Mouse (Mus musculus) heart, embryonic 13.5 days (tissue): ENCODE results near the gene Igfn1. TPM values are rescaled to one million over a fixed set of nuclear protein-coding genes. Genes with fewer than 3 reads are reported as not detected.

Experiments used
- ATAC-seq: fragments of 200-750 bp; cut with Nextera tagmentation; 2 replicates; pipeline ENCODE4 v1.8.0; 2017; ENCODE audit warnings: moderate TSS enrichment; ENCODE audit not compliant: insufficient number of reproducible peaks, low FRiP score, low TSS enrichment; ENCODE audit errors: extremely low read depth
- H3K27ac ChIP-seq: fragments of 300-500 bp; sonication (generic); replicated peaks from 2 replicates; pipeline ENCODE4 v1.5.1; 2015; ENCODE audit warnings: moderate library complexity, mild to moderate bottlenecking, inconsistent platforms
- H3K27me3 ChIP-seq: fragments of 300-500 bp; sonication (generic); replicated peaks from 2 replicates; pipeline ENCODE4 v1.6.1; 2015; ENCODE audit warnings: mild to moderate bottlenecking, inconsistent platforms
- H3K36me3 ChIP-seq: fragments of 300-500 bp; sonication (generic); 2 replicates; pipeline ENCODE4 v1.6.1; 2015; ENCODE audit warnings: mild to moderate bottlenecking, inconsistent platforms
- H3K4me1 ChIP-seq: fragments of 300-500 bp; sonication (generic); 2 replicates; pipeline ENCODE4 v1.6.1; 2015; ENCODE audit warnings: inconsistent platforms
- H3K4me2 ChIP-seq: fragments of 300-500 bp; sonication (generic); 2 replicates; pipeline ENCODE4 v1.6.1; 2015; ENCODE audit warnings: inconsistent platforms, mild to moderate bottlenecking, moderate library complexity
- H3K4me3 ChIP-seq: fragments of 300-500 bp; sonication (generic); 2 replicates; pipeline ENCODE4 v1.5.1; 2015; ENCODE audit warnings: moderate library complexity, mild to moderate bottlenecking, inconsistent platforms
- H3K9ac ChIP-seq: fragments of 300-500 bp; sonication (generic); 2 replicates; pipeline ENCODE4 v1.6.1; 2015; ENCODE audit warnings: inconsistent platforms, mild to moderate bottlenecking, moderate library complexity
- H3K9me3 ChIP-seq: fragments of 300-500 bp; sonication (generic); 2 replicates; pipeline ENCODE4 v1.6.1; 2016; ENCODE audit warnings: inconsistent platforms
- WGBS: fragments of 180-500 bp; shearing (Covaris S2); methylation state at CpG from one replicate; pipeline ENCODE4 v1.1.7; 2015; ENCODE audit warnings: mixed read lengths; 5-methylcytosine and 5-hydroxymethylcytosine counted together
- polyA plus RNA-seq: library from polyadenylated mRNA; unstranded; fragments of >200 nt; fragmentation: Nextera tagmentation; extraction: Ambion mirVana; gene quantifications from 2 replicates; pipeline ENCODE4 v1.2.1, GENCODE M21; 2015

The Igfn1 gene
- polyA plus RNA-seq, 1 experiment from 2014 or later, result not detected

GRCm38 (mm10) chr1:135963177-135963576 is 43.0 kb downstream of the Igfn1 start:
- no peaks in the 10 kb centered on the region for H3K4me1 ChIP-seq
- no peak overlapping the region for H3K4me3 ChIP-seq
- H3K36me3 ChIP-seq, result no peaks in the 10 kb centered on the region
- H3K27me3 ChIP-seq, result peaks cover 44% of the 10 kb centered on the region
- H3K9ac ChIP-seq, result no peak overlapping the region
- H3K27ac ChIP-seq, result no peak overlapping the region
- no peak overlapping the region for H3K4me2 ChIP-seq
- ATAC-seq, result no peak
- WGBS, result 61% methylated on average over 5 of the region's 5 CpGs
- H3K9me3 ChIP-seq, result no peaks in the 10 kb centered on the region

DNA sequence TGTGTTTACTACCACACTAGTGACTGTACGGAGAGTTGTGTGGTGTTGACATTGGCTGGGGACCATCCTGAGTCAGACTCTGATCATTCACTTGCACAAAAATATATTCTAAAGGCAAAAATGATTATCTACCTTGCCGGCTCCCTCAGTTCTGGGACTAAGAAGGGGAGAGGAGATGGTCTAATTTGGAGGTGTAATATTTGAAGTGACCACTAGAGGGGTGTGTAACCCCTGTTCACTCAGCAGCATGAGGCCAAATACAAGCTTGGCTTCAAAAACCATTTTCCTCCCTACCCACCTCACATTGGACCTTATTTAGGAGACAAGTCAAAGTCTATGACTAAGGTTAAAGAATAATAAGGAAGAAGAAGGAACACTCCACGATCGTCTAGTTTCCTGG is 47.7 kb downstream of the Igfn1 start:
- Histone ChIP-seq H3K4me3 (no peak overlapping the region), H3K36me3 (no peaks in the 10 kb centered on the region), H3K4me2 (no peak overlapping the region), H3K9me3 (no peaks in the 10 kb centered on the region), H3K9ac (no peak overlapping the region), H3K27ac (no peak overlapping the region), H3K4me1 (no peaks in the 10 kb centered on the region), H3K27me3 (peaks cover 37% of the 10 kb centered on the region)
- no peak for ATAC-seq
- WGBS, result 33% methylated on average over 4 of the region's 4 CpGs

DNA sequence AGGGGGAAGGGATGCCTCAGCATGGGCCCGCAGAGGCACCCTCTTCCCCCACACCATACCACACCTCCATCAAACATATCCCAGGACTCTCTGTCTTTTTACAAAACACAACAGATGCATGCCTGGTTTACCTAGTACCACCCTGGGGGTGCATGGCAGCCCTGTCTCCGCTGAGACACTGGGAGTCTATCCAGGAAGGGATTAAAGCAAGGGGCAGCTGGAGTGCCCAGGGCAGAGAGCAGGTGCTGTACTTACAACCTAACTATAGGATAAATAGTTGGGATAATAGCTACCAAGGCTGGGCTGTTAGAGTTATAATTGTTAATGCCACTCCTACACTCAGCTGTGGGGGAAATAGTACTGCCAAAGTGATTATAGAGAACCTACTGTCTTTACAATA is 57.3 kb downstream of the Igfn1 start:
- Histone ChIP-seq H3K36me3 (no peaks in the 10 kb centered on the region), H3K27me3 (peaks cover 41% of the 10 kb centered on the region), H3K4me1 (peaks cover 6% of the 10 kb centered on the region; the same call in 1 of the 2 replicates), H3K4me3 (no peak overlapping the region), H3K9me3 (no peaks in the 10 kb centered on the region), H3K9ac (no peak overlapping the region), H3K4me2 (no peak overlapping the region), H3K27ac (no peak overlapping the region)
- no peak for ATAC-seq
- 53% methylated on average over 2 of the region's 2 CpGs for WGBS

- Histone ChIP-seq H3K9me3 (no peaks in the 10 kb centered on the region), H3K9ac (no peak overlapping the region), H3K27ac (no peak overlapping the region), H3K27me3 (peaks cover 41% of the 10 kb centered on the region), H3K4me2 (no peak overlapping the region), H3K36me3 (no peaks in the 10 kb centered on the region), H3K4me1 (peaks cover 15% of the 10 kb centered on the region), H3K4me3 (no peak overlapping the region)
- no peak for ATAC-seq
- WGBS, result 51% methylated on average over 4 of the region's 4 CpGs
These were observed 59.9 kb downstream of the Igfn1 start for GRCm38 (mm10) chr1:135946247-135946646.

- no peak overlapping the region for H3K4me3 ChIP-seq
- H3K36me3 ChIP-seq, result no peaks in the 10 kb centered on the region
- ATAC-seq, result no peak
- 9% methylated on average over 7 of the region's 7 CpGs for WGBS
- H3K4me1 ChIP-seq, result peaks cover 18% of the 10 kb centered on the region
- no peak overlapping the region for H3K9ac ChIP-seq
- H3K9me3 ChIP-seq, result no peaks in the 10 kb centered on the region
- peaks cover 41% of the 10 kb centered on the region for H3K27me3 ChIP-seq
- H3K27ac ChIP-seq, result no peak overlapping the region
- H3K4me2 ChIP-seq, result no peak overlapping the region
These were observed 60.4 kb downstream of the Igfn1 start for GRCm38 (mm10) chr1:135945711-135946110.

- Histone ChIP-seq H3K27me3 (peaks cover 41% of the 10 kb centered on the region), H3K27ac (no peak overlapping the region), H3K9me3 (no peaks in the 10 kb centered on the region), H3K9ac (no peak overlapping the region), H3K4me2 (no peak overlapping the region), H3K36me3 (no peaks in the 10 kb centered on the region), H3K4me1 (peaks cover 18% of the 10 kb centered on the region), H3K4me3 (no peak overlapping the region)
- no peak for ATAC-seq
- WGBS, result 40% methylated on average over 12 of the region's 12 CpGs
These were observed 61.4 kb downstream of the Igfn1 start for GRCm38 (mm10) chr1:135944526-135945259.

GRCm38 (mm10) chr1:135943713-135944112 is 62.4 kb downstream of the Igfn1 start:
- Histone ChIP-seq H3K9ac (no peak overlapping the region), H3K27ac (no peak overlapping the region), H3K36me3 (no peaks in the 10 kb centered on the region), H3K27me3 (peaks cover 38% of the 10 kb centered on the region), H3K4me1 (peaks cover 21% of the 10 kb centered on the region), H3K4me3 (no peak overlapping the region), H3K9me3 (no peaks in the 10 kb centered on the region), H3K4me2 (no peak overlapping the region)
- no peak for ATAC-seq
- 94% methylated on average over 2 of the region's 2 CpGs for WGBS

GRCm38 (mm10) chr1:135942116-135942515 is 64.0 kb downstream of the Igfn1 start:
- no peak for ATAC-seq
- 15% methylated on average over 7 of the region's 7 CpGs for WGBS
- Histone ChIP-seq H3K27me3 (peaks cover 34% of the 10 kb centered on the region), H3K36me3 (no peaks in the 10 kb centered on the region), H3K4me2 (peak overlapping the region; percentile 37; the same call in 1 of the 2 replicates), H3K9me3 (no peaks in the 10 kb centered on the region), H3K4me1 (peaks cover 28% of the 10 kb centered on the region), H3K4me3 (no peak overlapping the region), H3K9ac (no peak overlapping the region), H3K27ac (no peak overlapping the region)

GRCm38 (mm10) chr1:135941259-135942006 is 64.7 kb downstream of the Igfn1 start:
- Histone ChIP-seq H3K9ac (no peak overlapping the region), H3K27ac (peak overlapping the region; percentile 48; the same call in 1 of the 2 replicates), H3K4me1 (peaks cover 28% of the 10 kb centered on the region), H3K4me3 (no peak overlapping the region), H3K36me3 (no peaks in the 10 kb centered on the region), H3K4me2 (peak overlapping the region; percentile 14), H3K27me3 (peaks cover 34% of the 10 kb centered on the region), H3K9me3 (no peaks in the 10 kb centered on the region)
- WGBS, result 53% methylated on average over 6 of the region's 6 CpGs
- ATAC-seq, result peak; percentile 64

GRCm38 (mm10) chr1:135936091-135936490 is 70.1 kb downstream of the Igfn1 start:
- ATAC-seq, result no peak
- Histone ChIP-seq H3K9ac (no peak overlapping the region), H3K4me1 (peaks cover 12% of the 10 kb centered on the region), H3K36me3 (no peaks in the 10 kb centered on the region), H3K9me3 (no peaks in the 10 kb centered on the region), H3K4me2 (no peak overlapping the region), H3K4me3 (no peak overlapping the region), H3K27ac (no peak overlapping the region), H3K27me3 (peaks cover 12% of the 10 kb centered on the region)
- WGBS, result 69% methylated on average over 1 of the region's 1 CpGs

GRCm38 (mm10) chr1:135933704-135934293 is 72.3 kb downstream of the Igfn1 start:
- no peak for ATAC-seq
- H3K36me3 ChIP-seq, result no peaks in the 10 kb centered on the region
- H3K9ac ChIP-seq, result no peak overlapping the region
- 68% methylated on average over 18 of the region's 18 CpGs for WGBS
- peaks cover 15% of the 10 kb centered on the region; the same call in 1 of the 2 replicates for H3K27me3 ChIP-seq
- no peak overlapping the region for H3K27ac ChIP-seq
- H3K4me1 ChIP-seq, result peaks cover 8% of the 10 kb centered on the region
- H3K9me3 ChIP-seq, result no peaks in the 10 kb centered on the region
- no peak overlapping the region for H3K4me3 ChIP-seq
- H3K4me2 ChIP-seq, result no peak overlapping the region
